Mouse (Mus musculus): ENCODE data around the gene Rp9.

Gene Rp9

GRCm38 (mm10) chr9:22366621-22367020 is 102.9 kb downstream of the Rp9 start:
- no peak for DNase-seq (ENCODE audit: low spot score in 2 of 2)

- DNase-seq (ENCODE audit: low spot score in 2 of 2): no peak
Observed at GRCm38 (mm10) chr9:22366221-22366620, 103.3 kb downstream of the Rp9 start.
